Mouse (Mus musculus) hindbrain, postnatal 0 days (tissue): ENCODE results near the gene Rnf187. TPM values are rescaled to one million over a fixed set of nuclear protein-coding genes. Genes with fewer than 3 reads are reported as not detected.
A peak's percentile ranks its signal among the peaks of the same experiment; 100 is the strongest.

ENCODE experiments used
- ATAC-seq: fragments of 200-750 bp; cut with Nextera tagmentation; 2 replicates; pipeline ENCODE4 v1.8.0; 2017; ENCODE audit warnings: mild to moderate bottlenecking, moderate TSS enrichment, moderate library complexity
- DNase-seq: peaks from one replicate; pipeline ENCODE4 v3.0.0-alpha.2; 2015; ENCODE audit warnings: low spot score
- H3K27ac ChIP-seq: fragments of 300-500 bp; sonication (generic); 2 replicates; pipeline ENCODE4 v1.5.1; 2014; ENCODE audit warnings: mild to moderate bottlenecking
- H3K27me3 ChIP-seq: fragments of 300-500 bp; sonication (generic); 2 replicates; pipeline ENCODE4 v1.6.1; 2014; ENCODE audit warnings: low read length, mixed read lengths; ENCODE audit not compliant: insufficient read depth
- H3K36me3 ChIP-seq: fragments of 300-500 bp; sonication (generic); 2 replicates; pipeline ENCODE4 v1.6.1; 2014; ENCODE audit warnings: low read length, mixed read lengths; ENCODE audit not compliant: insufficient read depth
- H3K4me1 ChIP-seq: fragments of 300-500 bp; sonication (generic); 2 replicates; pipeline ENCODE4 v1.6.1; 2014; ENCODE audit warnings: antibody characterized with exemption, low read length, mixed read lengths; ENCODE audit not compliant: insufficient read depth
- H3K4me2 ChIP-seq: fragments of 300-500 bp; sonication (generic); 2 replicates; pipeline ENCODE4 v1.6.1; 2014; ENCODE audit warnings: low read depth, mild to moderate bottlenecking, low read length, moderate library complexity, mixed read lengths
- H3K4me3 ChIP-seq: fragments of 300-500 bp; sonication (generic); 2 replicates; pipeline ENCODE4 v1.5.1; 2014; ENCODE audit warnings: low read length
- H3K9ac ChIP-seq: fragments of 300-500 bp; sonication (generic); replicated peaks from 2 replicates; pipeline ENCODE4 v1.6.1; 2014; ENCODE audit warnings: mild to moderate bottlenecking, low read length, moderate library complexity, mixed read lengths
- H3K9me3 ChIP-seq: fragments of 300-500 bp; sonication (generic); 2 replicates; pipeline ENCODE4 v1.6.1; 2016; ENCODE audit warnings: low read length, mixed read lengths
- CTCF ChIP-seq: IDR thresholded peaks from 2 replicates; pipeline ENCODE4 v1.5.1; 2016; ENCODE audit warnings: antibody characterized with exemption, control low read depth, low read depth
- WGBS: fragments of 180-500 bp; shearing (Covaris S2); extraction: QIAGEN DNeasy Blood & Tissue Kit; methylation state at CpG from one replicate; pipeline ENCODE4 v1.1.7; 2014; 5-methylcytosine and 5-hydroxymethylcytosine counted together
- polyA plus RNA-seq: library from polyadenylated mRNA; unstranded; fragments of >200 nt; fragmentation: Nextera tagmentation; extraction: Ambion mirVana; gene quantifications from 2 replicates; pipeline ENCODE4 v1.2.1, GENCODE M21; 2015
- total RNA-seq: library from RNA; depleted of rRNA; stranded (reverse); fragments of >200 nt; gene quantifications from 2 replicates; pipeline ENCODE4 v1.2.3, GENCODE M21; 2014

Gene Rnf187
- total and polyA plus RNA-seq, 2 experiments from 2014 or later, result 670 to 975 TPM

- Histone ChIP-seq H3K27me3 (no peaks in the 10 kb centered on the region), H3K4me2 (peak overlapping the region; percentile 100), H3K36me3 (0 out of 2 replicates have a peak, but pooled peaks cover 6% of the 10 kb centered on the region), H3K9me3 (no peaks in the 10 kb centered on the region), H3K4me3 (peak overlapping the region; percentile 88), H3K27ac (peak overlapping the region; percentile 52), H3K4me1 (peaks cover 20% of the 10 kb centered on the region), H3K9ac (peak overlapping the region; percentile 82)
- DNase-seq (no peak), ATAC-seq (peak; percentile 13)
- no peak for TF ChIP-seq CTCF
- WGBS, result under 1% methylated on average over 21 of the region's 21 CpGs
Measured at GRCm38 (mm10) chr11:58977607-58978026, 38.9 kb upstream of the Rnf187 start.

- no peaks in the 10 kb centered on the region for H3K9me3 ChIP-seq
- H3K4me2 ChIP-seq, result peak overlapping the region; percentile 100
- peak overlapping the region; percentile 82 for H3K9ac ChIP-seq
- no peaks in the 10 kb centered on the region for H3K27me3 ChIP-seq
- 0 out of 2 replicates have a peak, but pooled peaks cover 3% of the 10 kb centered on the region for H3K36me3 ChIP-seq
- H3K4me1 ChIP-seq, result peaks cover 20% of the 10 kb centered on the region
- DNase-seq (peak; percentile 23), ATAC-seq (no peak)
- no peak for TF ChIP-seq CTCF
- H3K27ac ChIP-seq, result peak overlapping the region; percentile 52; the same call in 1 of the 2 replicates
- H3K4me3 ChIP-seq, result peak overlapping the region; percentile 88
- WGBS, result under 1% methylated on average over 29 of the region's 29 CpGs
Measured at GRCm38 (mm10) chr11:58977150-58977549, 38.4 kb upstream of the Rnf187 start.

DNA sequence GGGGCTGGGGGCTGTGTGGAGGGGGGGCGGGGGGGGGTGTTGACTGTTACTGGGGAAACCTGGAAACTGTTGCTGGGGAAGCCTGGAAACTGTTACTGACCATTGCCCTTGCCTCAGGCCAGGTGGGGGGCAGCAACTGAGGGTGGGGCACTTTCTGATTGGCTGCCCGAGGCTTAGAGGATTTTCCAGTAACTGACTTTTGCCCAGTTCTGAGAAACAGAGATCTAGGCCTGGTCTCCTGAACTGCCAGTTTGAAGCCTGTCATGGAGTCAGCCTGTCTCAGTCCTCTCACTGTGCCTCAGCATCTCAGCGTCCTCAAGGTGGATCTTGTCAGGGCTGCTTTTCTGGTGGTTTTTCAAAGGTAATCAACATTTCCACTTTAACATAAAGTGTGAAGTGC is 35.7 kb upstream of the Rnf187 start:
- 88% methylated on average over 3 of the region's 3 CpGs for WGBS
- ATAC-seq, result no peak
- Histone ChIP-seq H3K4me2 (no peak overlapping the region), H3K9ac (no peak overlapping the region), H3K27ac (no peak overlapping the region), H3K4me1 (peaks cover 8% of the 10 kb centered on the region), H3K27me3 (no peaks in the 10 kb centered on the region), H3K36me3 (no peaks in the 10 kb centered on the region), H3K9me3 (no peaks in the 10 kb centered on the region), H3K4me3 (no peak overlapping the region)
- TF ChIP-seq CTCF, result no peak
- DNase-seq, result no peak

GRCm38 (mm10) chr11:58971796-58972195 is 33.1 kb upstream of the Rnf187 start:
- Histone ChIP-seq H3K36me3 (no peaks in the 10 kb centered on the region), H3K4me3 (no peak overlapping the region), H3K9me3 (no peaks in the 10 kb centered on the region), H3K4me1 (no peaks in the 10 kb centered on the region), H3K27me3 (no peaks in the 10 kb centered on the region), H3K9ac (no peak overlapping the region), H3K4me2 (no peak overlapping the region), H3K27ac (no peak overlapping the region)
- no peak for TF ChIP-seq CTCF
- 91% methylated on average over 3 of the region's 3 CpGs for WGBS
- ATAC-seq (no peak), DNase-seq (no peak)

DNA sequence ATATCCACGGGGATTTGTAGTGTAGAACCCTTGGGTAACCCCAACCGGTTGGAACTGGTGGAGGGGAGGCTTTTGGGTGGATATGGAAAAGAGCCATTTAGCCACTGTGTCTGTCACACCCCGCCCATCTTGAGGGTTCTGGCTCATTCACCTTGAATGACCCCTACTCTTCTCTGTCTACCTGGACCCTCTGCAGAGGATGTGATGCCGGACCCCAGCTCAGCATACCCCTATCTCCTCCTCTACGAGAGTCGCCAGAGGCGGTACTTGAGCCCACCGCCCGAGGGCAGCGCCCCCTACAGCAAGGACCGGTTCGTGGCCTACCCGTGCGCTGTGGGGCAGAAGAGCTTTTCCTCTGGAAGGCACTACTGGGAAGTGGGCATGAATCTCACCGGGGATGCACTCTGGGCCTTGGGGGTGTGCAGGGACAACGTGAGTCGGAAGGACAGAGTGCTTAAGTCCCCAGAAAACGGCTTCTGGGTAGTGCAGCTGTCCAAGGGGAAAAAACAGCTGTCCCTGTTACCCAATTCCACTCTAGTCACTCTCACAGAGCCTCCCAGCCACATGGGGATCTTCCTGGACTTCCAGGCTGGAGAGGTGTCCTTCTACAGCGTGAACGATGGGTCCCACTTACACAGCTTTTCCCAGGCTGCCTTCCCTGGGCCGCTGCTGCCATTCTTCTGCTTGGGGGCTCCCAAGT is 32.3 kb upstream of the Rnf187 start:
- H3K9ac ChIP-seq, result no peak overlapping the region
- H3K27me3 ChIP-seq, result no peaks in the 10 kb centered on the region
- H3K36me3 ChIP-seq, result no peaks in the 10 kb centered on the region
- H3K4me3 ChIP-seq, result no peak overlapping the region
- H3K9me3 ChIP-seq, result no peaks in the 10 kb centered on the region
- no peaks in the 10 kb centered on the region for H3K4me1 ChIP-seq
- TF ChIP-seq CTCF, result 0 out of 2 replicates have a peak, but pooled peaks have one; percentile 5
- no peak overlapping the region for H3K27ac ChIP-seq
- DNase-seq (no peak), ATAC-seq (no peak)
- H3K4me2 ChIP-seq, result no peak overlapping the region
- WGBS, result 89% methylated on average over 21 of the region's 21 CpGs

GRCm38 (mm10) chr11:58969659-58970058 is 30.9 kb upstream of the Rnf187 start:
- no peak overlapping the region for H3K27ac ChIP-seq
- no peaks in the 10 kb centered on the region for H3K36me3 ChIP-seq
- no peak overlapping the region for H3K4me2 ChIP-seq
- no peak overlapping the region for H3K4me3 ChIP-seq
- no peak overlapping the region for H3K9ac ChIP-seq
- no peaks in the 10 kb centered on the region for H3K4me1 ChIP-seq
- WGBS, result 74% methylated on average over 6 of the region's 6 CpGs
- no peak for TF ChIP-seq CTCF
- DNase-seq (no peak), ATAC-seq (no peak)
- no peaks in the 10 kb centered on the region for H3K9me3 ChIP-seq
- H3K27me3 ChIP-seq, result no peaks in the 10 kb centered on the region

DNA sequence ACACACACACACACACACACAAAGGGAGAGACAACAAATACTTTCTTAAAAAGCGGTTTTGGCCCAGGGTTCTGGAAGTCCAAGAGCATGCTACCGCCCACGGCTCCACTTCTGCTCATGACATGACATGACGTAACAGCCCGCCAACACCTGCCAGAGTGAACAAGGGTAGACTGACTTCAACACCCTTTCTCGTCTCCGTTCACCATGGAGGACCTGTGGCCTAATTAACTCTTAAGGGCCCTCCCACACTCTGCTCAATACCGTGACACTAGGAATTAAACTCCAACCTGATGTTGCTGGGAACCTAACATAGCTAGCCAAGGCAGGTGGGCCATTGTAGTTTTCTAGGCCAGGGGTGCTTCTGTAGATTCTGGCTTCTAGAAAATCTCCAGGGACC is 30.3 kb upstream of the Rnf187 start:
- Histone ChIP-seq H3K4me1 (no peaks in the 10 kb centered on the region), H3K27me3 (no peaks in the 10 kb centered on the region), H3K4me3 (no peak overlapping the region), H3K36me3 (no peaks in the 10 kb centered on the region), H3K27ac (no peak overlapping the region), H3K4me2 (no peak overlapping the region), H3K9ac (no peak overlapping the region), H3K9me3 (no peaks in the 10 kb centered on the region)
- no peak for DNase-seq
- 85% methylated on average over 8 of the region's 8 CpGs for WGBS
- no peak for TF ChIP-seq CTCF
- ATAC-seq, result no peak
